Mouse (Mus musculus): ENCODE measurements around the gene Fam214a. TPM values are rescaled to one million over a fixed set of nuclear protein-coding genes. Genes with fewer than 3 reads are reported as not detected.
A peak's percentile ranks its signal among the peaks of the same experiment; 100 is the strongest.

The Fam214a gene
- total RNA-seq, 2 experiments from 2014 or later: 28.4 to 31.3 TPM

DNA sequence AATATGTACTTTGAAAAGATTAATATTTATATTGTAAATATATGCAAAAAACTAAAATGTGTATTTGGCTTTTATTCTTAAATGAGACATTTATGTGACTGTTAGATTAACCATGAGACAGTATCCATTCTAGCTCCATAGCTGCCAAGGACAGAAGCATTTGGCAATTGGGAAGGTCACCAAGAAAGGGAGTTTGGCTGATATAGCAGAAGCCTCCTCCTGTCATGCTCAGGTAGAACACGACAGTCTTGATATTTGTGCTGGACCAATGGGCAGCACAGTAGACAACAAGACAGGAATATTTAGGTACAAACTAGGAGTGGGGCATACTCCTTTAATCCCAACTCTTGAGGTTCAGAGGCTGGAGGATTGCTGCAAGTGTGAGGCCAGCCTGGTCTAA, 79.7 kb downstream of the Fam214a start:
- DNase-seq: no peak

DNA sequence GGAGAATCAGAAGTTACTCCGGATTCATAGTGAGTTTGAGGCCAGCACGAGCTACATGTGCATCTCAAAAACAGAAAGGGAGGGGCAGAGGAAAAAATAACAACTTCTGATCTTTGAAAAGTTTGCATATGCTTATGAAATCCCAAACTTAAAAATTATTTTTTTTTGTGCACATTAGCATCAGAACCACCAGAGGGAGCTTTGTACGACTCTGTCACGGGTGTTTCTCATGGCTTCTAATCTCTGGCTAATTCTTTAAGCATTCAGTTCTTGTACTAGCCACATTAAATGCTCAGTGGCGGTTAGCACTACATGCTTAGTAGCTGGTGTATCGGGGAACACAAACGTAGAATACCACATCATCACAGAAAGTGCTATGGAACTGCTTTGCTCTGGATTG, 80.5 kb downstream of the Fam214a start:
- DNase-seq: no peak

- no peak for DNase-seq
Observed at GRCm38 (mm10) chr9:75034691-75035090, 82.0 kb downstream of the Fam214a start.

DNA sequence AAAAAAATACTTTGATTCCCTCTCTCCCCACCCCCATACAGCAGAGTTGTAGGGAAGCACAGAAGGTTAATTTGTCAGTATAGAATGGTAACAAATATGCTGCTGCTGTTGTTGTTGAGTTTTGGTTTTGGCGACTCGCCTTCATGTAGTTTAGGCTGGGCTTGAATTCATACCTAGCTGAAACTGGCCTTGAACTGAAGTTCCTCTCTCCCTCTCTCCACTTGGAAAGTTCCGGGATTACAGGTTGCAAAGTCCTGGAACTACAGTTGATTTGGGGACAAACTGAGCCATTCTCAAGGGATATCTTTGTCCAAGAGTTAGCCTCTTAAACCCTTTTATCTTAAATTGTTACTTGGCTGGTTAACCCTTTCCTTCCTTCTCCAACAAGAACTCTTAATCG, 83.3 kb downstream of the Fam214a start:
- DNase-seq: no peak

- peak; percentile 74 for DNase-seq
Observed at GRCm38 (mm10) chr9:75037451-75038356, 85.0 kb downstream of the Fam214a start, which contains the start of gene Arpp19. TSS of gene Arpp19 (plus strand) at chr9:75037614.

- no peak for DNase-seq
Observed at GRCm38 (mm10) chr9:75038357-75038688, 85.6 kb downstream of the Fam214a start.

GRCm38 (mm10) chr9:75040566-75040965, 87.9 kb downstream of the Fam214a start:
- no peak for DNase-seq

DNA sequence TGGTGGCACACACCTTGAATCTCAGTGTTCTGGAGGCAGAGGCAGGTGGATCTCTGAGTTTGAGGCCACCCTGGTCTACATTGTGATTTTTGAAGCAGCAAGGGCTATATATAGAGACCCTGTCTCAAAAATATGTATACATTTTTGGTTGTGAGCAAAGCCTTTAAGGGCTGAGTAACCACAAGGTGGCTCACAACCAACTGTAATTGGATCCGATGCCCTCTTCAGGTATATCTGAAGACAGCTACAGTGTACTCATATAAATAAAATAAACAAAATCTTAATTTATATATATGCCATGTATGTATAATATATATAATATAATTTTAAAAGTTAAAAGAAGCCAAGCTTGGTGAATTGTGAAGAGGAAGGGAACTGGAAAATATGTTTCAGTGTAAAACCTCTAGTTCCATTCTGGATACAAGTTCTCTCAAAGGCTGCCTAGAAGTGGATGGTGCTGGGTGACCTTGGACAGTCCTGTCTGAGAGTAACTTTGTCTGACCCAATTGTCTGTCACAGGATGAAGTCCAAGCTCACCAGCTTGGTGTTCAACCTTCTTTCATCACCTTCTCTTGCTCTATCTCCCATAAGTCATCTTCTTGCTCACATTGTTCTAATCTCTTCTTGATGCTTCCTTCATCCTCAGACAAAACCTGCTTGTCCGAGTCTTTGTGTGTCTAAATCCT, 89.3 kb downstream of the Fam214a start:
- DNase-seq: no peak

GRCm38 (mm10) chr9:75043191-75043590, 90.5 kb downstream of the Fam214a start:
- no peak for DNase-seq

GRCm38 (mm10) chr9:75047079-75047478, 94.4 kb downstream of the Fam214a start:
- no peak for DNase-seq

DNA sequence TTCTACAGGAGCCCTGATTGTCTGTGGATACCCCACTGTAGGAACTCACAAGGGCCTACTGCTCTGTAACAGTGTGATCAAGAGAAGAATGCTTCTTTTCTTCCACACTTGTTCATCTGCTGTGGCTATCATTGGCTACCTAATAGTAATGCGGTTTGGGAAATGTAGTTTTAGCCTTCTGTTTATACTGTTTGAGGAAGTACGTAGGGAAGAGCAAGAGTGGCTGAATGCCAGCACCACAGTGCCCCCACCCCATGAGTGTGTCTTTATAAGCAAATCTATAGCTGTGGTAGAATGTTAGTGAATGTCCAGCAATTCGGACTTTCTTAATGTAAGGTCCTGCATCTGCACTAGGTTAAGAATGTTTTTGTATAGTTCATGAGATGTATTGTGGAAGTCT, 96.4 kb downstream of the Fam214a start:
- DNase-seq: no peak

DNA sequence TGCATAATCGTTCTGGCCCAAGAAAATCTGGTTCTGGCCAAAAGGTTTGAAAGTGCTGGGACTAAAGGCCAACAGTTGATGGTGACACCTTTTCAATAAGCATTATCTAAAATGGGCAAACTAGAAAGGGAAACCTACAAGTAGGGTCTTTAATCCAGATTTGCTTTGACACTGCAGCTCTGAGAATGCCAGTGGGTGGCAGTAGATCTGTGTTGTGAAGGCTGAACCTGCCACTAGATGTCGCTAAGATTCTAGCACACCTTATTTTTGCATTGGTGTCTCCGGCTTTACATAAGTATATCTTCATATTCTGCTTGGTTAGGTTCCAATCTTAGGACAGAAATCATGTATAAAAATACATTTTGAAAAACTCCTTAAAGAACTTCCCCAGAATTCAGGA, 97.3 kb downstream of the Fam214a start:
- peak; percentile 46 for DNase-seq

DNA sequence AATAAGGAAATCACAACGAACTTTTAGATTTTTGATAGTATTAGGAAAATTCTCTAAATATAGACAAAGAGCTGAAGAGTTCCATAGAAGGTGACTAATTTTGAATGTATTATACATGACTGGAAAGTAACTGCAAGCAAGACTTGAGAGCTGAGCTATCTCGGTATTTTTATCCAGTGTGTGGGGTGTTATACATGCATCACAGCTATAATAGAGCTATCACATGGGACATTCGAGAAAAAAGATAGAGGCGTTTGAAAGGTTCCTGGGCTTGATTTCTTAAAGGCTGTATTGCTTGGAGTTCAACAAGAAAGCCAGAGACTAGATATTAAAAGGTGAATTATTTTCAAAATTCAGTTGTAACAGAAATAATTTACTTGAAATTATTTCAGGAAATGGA, 99.2 kb downstream of the Fam214a start:
- no peak for DNase-seq

DNA sequence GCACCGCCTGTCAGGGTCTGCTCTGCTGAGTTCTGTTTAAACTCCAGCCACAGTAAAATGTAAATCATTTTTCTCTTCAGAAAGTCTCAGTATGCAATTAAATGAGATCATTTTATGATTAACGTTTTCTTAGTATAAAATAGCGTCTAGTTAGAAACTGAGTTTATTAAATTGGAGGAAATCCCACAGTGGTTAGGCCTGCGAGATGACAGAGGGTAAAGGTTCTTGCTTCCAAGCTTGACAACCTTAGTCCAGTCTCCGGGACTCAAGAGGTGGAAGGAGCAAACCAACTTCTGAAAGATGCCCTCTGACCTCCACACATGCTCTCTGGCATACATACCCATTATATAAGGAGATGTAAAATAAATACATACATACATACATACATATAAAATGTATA, 102.4 kb downstream of the Fam214a start:
- DNase-seq: no peak

- no peak for DNase-seq
Observed at GRCm38 (mm10) chr9:75064678-75065331, 112.1 kb downstream of the Fam214a start.

DNA sequence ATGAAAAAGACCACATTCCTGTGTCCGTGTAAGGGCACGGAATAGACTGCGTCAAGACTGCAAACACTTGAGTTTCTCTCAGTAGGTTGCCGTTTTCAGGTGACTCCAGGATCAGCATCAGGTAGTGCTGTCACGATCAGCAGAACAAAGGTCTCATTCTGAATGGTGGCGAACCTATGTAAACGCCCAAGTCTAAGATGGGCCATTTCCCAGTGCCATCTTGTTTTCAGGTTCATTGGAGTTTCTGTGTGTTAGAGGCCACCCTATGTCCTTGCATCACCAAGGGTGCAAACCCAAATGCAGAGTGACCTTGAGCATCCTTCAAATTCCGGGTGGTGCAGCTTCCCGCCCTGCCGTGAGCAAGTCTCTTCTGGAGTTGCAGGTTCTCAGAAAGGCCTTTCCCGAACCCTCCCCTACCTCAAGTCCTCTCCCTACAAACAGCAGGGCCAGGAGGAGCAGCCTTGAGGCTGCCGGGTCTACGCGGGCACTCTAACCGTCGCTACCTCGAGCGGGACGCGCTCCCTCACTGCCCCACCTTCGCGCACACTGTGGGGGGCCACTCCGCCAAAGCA, 117.9 kb downstream of the Fam214a start, which contains the start of gene Myo5a:
Gene Myo5a, plus strand, starts transcription at position 559 of the 572 bp plus-strand sequence.
- DNase-seq: no peak

DNA sequence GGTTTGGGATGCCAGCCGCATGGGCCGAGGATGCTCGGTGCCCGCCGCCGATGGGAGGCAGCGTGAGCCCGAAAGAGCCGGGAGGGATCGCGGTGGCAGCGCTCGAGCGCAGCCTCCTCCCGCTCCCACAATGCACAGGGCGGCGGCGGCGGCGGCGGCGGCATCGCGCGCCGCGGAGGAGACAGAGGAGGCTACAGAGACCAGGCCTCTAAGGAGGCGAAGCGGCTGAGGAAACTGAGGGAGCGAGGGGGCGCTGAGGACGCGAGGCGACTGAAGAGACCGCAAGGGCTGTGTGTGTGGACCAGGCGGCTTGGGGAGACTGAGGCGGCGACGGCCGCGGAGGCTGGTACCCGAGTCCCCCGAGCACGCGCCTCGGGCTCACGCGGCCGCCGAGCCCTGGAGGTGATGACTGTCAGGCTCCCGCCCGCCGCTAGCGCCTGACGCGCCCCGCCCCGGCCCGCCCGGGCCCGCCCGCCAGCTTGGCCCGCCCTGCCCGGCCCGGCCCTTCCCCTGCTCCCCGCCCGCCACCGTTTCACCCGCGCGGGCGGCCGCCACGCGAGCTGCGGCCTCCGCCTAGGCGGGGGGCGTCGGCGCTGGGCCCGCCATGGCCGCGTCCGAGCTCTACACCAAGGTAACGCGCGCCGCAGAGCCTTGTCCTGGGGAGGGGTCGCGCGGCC, 118.5 kb downstream of the Fam214a start:
- DNase-seq: peak; percentile 79

DNA sequence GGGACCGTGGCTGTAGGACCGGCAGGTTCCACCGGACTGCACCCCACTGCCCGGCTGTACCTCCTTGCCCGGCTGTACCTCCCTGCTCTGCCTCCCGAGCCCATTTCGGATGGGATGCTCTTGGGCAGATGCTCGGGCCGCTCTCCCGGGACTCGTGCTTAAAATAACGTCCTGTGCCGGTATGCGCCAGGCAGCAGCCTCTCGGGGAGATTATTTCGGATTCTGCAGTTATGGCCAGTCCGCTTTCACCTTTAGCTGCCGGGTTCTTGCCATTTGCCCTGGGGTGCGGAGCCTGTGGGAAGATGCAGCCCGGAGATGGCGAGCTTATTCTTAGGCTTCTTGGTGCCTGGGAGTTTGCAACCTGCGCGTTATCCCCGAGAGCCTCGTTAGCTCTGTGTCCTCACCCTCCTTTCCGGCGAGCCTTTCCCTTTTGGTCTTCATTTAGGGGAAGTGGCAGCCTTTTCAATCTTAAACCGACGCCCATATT, 119.1 kb downstream of the Fam214a start:
- DNase-seq: no peak

- DNase-seq: no peak
Observed at GRCm38 (mm10) chr9:75072361-75072760, 119.7 kb downstream of the Fam214a start.

- DNase-seq: no peak
Observed at GRCm38 (mm10) chr9:75077191-75077590, 124.5 kb downstream of the Fam214a start.
